9 mouse cellular contexts compared by ENCODE assay signal in the genomic region with DNA sequence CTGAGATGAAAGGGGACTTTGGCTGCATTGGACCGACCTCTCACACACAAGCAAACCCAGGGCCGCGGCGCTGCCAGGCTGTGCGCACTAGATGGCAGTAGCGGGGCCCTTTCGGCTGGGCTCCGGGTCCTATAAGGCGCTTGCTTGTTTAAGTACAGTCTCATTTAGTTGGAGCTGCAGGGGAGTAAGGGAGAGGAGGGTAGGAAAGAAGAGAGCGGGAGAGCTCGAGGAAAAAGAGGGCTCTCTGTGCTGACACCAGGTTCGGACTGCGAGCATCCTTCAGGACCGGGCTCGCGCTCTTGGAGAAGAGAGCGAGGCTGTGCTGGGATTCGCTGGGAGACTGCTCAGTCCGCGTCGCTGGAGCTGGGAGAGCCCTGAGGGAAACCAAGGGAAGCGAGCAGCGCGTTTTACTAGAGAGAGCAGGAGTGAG. TPM values are rescaled to one million over a fixed set of nuclear protein-coding genes. Genes with fewer than 3 reads are reported as not detected.
DNase-seq lines count a peak whose midpoint lies in the region; ATAC-seq and TF ChIP-seq lines count a peak whose summit lies in the region.
"Had no signal": no experiment of that assay in that cellular context is flagged by ENCODE, and none has a peak within 500 bp of the region (broad histone marks: within the 10 kb centered on the region; RNA-seq: fewer than 3 reads in every experiment).

TSS of gene Lsamp (plus strand) at position 157 of the 430 bp plus-strand sequence.

- no peaks in the 10 kb centered on the region for H3K4me1 ChIP-seq in kidney, adult 2 months (ENCODE audit: control insufficient read depth, insufficient read depth, low read length)
- H3K4me1 ChIP-seq in midbrain, embryonic 14.5 days (ENCODE audit: control insufficient read depth, insufficient read depth, low read length), result no peaks in the 10 kb centered on the region
- no peaks in the 10 kb centered on the region for H3K4me1 ChIP-seq in stomach, postnatal 0 days (replicated peaks; ENCODE audit: control insufficient read depth, insufficient read depth)

- peak; percentile 74 for DNase-seq in adrenal gland, adult 2 months
- DNase-seq in cerebellum, postnatal 14 days, result peak; percentile 95 to 96
- DNase-seq in frontal cortex, postnatal 25 days (ENCODE audit: low spot score in 2 of 2), result peak; percentile 90 to 92
- peak; percentile 42 for DNase-seq in kidney, adult 2 months
- peak; percentile 90 for DNase-seq in left cerebral cortex, postnatal 4 days
- DNase-seq in midbrain, embryonic 14.5 days, result peak; percentile 95
- DNase-seq in stomach, postnatal 0 days (ENCODE audit: low spot score), result peak; percentile 66

- no peak for TF ChIP-seq POLR2A in kidney, adult 2 months (IDR thresholded peaks at IDR 0.05; ENCODE audit: low read depth, low read length)

- no peak within 1 kb of the TSS for H3K27ac ChIP-seq in kidney, adult 2 months (ENCODE audit: insufficient read depth, low read depth, low read length)
- peak within 1 kb of the TSS; percentile 90 for H3K27ac ChIP-seq in midbrain, embryonic 14.5 days (replicated peaks; ENCODE audit: low read depth, low read length)
- no peak within 1 kb of the TSS for H3K27ac ChIP-seq in stomach, postnatal 0 days (replicated peaks)

- no peaks in the 10 kb centered on the region for H3K9me3 ChIP-seq in midbrain, embryonic 14.5 days (ENCODE audit: control insufficient read depth, low read length)
- H3K9me3 ChIP-seq in stomach, postnatal 0 days (ENCODE audit: control insufficient read depth, low read length), result no peaks in the 10 kb centered on the region

- no peaks in the 10 kb centered on the region; the same call in 1 of the 2 replicates for H3K27me3 ChIP-seq in kidney, adult 2 months (replicated peaks; ENCODE audit: control insufficient read depth, insufficient read depth, low read length)
- no peaks in the 10 kb centered on the region for H3K27me3 ChIP-seq in midbrain, embryonic 14.5 days (ENCODE audit: control insufficient read depth, insufficient read depth, low read length)
- H3K27me3 ChIP-seq in stomach, postnatal 0 days (ENCODE audit: control insufficient read depth, insufficient read depth, low read length), result no peaks in the 10 kb centered on the region

- no peak for TF ChIP-seq EP300 in stomach, postnatal 0 days (optimal IDR thresholded peaks at IDR 0.05)

- peak within 1 kb of the TSS; percentile 84 for H3K9ac ChIP-seq in midbrain, embryonic 14.5 days (replicated peaks; ENCODE audit: low read length)
- H3K9ac ChIP-seq in stomach, postnatal 0 days (ENCODE audit: low read length), result no peak within 1 kb of the TSS; the same call in 1 of the 2 replicates

- ATAC-seq in midbrain, embryonic 14.5 days (ENCODE audit: low FRiP score, low TSS enrichment), result peak; percentile 94
- ATAC-seq in stomach, postnatal 0 days (ENCODE audit: low FRiP score, low TSS enrichment), result peak; percentile 66
- ATAC-seq in inflammation-experienced regulatory T-cells, adult 6 months, result no peak

- whole genome bisulfite sequencing in kidney, adult 2 months, result under 1% methylated on average over 24 of the region's 24 CpGs
- under 1% methylated on average over 24 of the region's 24 CpGs for WGBS in midbrain, embryonic 14.5 days
- under 1% methylated on average over 24 of the region's 24 CpGs for WGBS in stomach, postnatal 0 days

- peak; percentile 37; the same call in 1 of the 2 replicates for TF ChIP-seq CTCF in kidney, adult 2 months (conservative IDR thresholded peaks at IDR 0.05; ENCODE audit: insufficient read depth, insufficient read length, low read depth, low read length)
- TF ChIP-seq CTCF in stomach, postnatal 0 days (IDR thresholded peaks at IDR 0.05; ENCODE audit: low read depth), result peak; percentile 81

- peak within 1 kb of the TSS; percentile 74 for H3K4me2 ChIP-seq in midbrain, embryonic 14.5 days (ENCODE audit: low read length)
- H3K4me2 ChIP-seq in stomach, postnatal 0 days (replicated peaks; ENCODE audit: low read depth), result peak within 1 kb of the TSS; percentile 76

- H3K4me3 ChIP-seq in kidney, adult 2 months (ENCODE audit: insufficient read depth, low read depth, low read length), result peak within 1 kb of the TSS; percentile 21; the same call in 1 of the 2 replicates
- peak within 1 kb of the TSS; percentile 73 for H3K4me3 ChIP-seq in midbrain, embryonic 14.5 days (replicated peaks; ENCODE audit: low read depth, low read length)
- H3K4me3 ChIP-seq in stomach, postnatal 0 days (ENCODE audit: low read depth, low read length), result peak within 1 kb of the TSS; percentile 43

- no peaks in the 10 kb centered on the region for H3K36me3 ChIP-seq in kidney, adult 2 months (ENCODE audit: control insufficient read depth, insufficient read depth, low read length)
- H3K36me3 ChIP-seq in midbrain, embryonic 14.5 days (ENCODE audit: control insufficient read depth, insufficient read depth, low read length), result no peaks in the 10 kb centered on the region
- H3K36me3 ChIP-seq in stomach, postnatal 0 days (ENCODE audit: control insufficient read depth, insufficient read depth, low read length), result no peaks in the 10 kb centered on the region

- intact Hi-C loops in left cerebral cortex, postnatal 4 days (cut with DNase I), result loop anchor here (10.0 kb wide), 3 partner anchors 481 to 981 kb away; no protein-coding TSS in a partner anchor

RNA-seq across cellular contexts. Expression of gene Lsamp, which starts in this region (rescaled TPM):
- total RNA-seq in adrenal gland, adult 2 months (2021), result 1 to 10 TPM; 4.6 to 7.0 TPM
- 0.73 and 0.79 TPM in 2 replicates for polyA plus RNA-seq in adrenal gland, adult 2 months (2012; rRNA removed)
- 0.38 TPM in 2 replicates for polyA plus RNA-seq in kidney, adult 2 months (2012; rRNA removed)
- 100 to 1,000 TPM; 256 to 261 TPM for total RNA-seq in left cerebral cortex, postnatal 4 days (2021)
- polyA plus RNA-seq in midbrain, embryonic 14.5 days (2014; fragmentation: Nextera tagmentation; extraction: Ambion mirVana), result 79.5 and 94.3 TPM in 2 replicates
- polyA plus RNA-seq in stomach, postnatal 0 days (2015; fragmentation: Nextera tagmentation; extraction: Ambion mirVana), result 2.8 TPM in 2 replicates
- under 1 TPM in 1 of 3 experiments, not detected in 2; 0.28 TPM for polyA plus RNA-seq in inflammation-experienced regulatory T-cells, adult 6 months (2017; shearing (Covaris generic))
- total RNA-seq: common myeloid progenitor, adult 5-6 weeks had no signal

Comparison
In these comparisons a context has a peak if more than half of its experiments do, and no peak if none do; other contexts are left out.
1. RNA of gene Lsamp (total RNA-seq): 256 to 261 TPM in left cerebral cortex, postnatal 4 days; 4.6 to 7.0 TPM in adrenal gland, adult 2 months; every median in the first group is over 10 times any median in the second.
2. RNA of gene Lsamp (polyA plus RNA-seq): 79.5 to 94.3 TPM in midbrain, embryonic 14.5 days; 2.8 TPM in stomach, postnatal 0 days, 0.73 to 0.79 TPM in adrenal gland, adult 2 months, 0.38 TPM in kidney, adult 2 months and 0.28 TPM in inflammation-experienced regulatory T-cells, adult 6 months; every median in the first group is over 10 times any median in the second.
3. Peak in DNase-seq and H3K4me3 ChIP-seq in kidney, adult 2 months; RNA of the gene not detected or under 1 TPM.
4. DNase-seq: peak in every context shown above with its lines; median percentile 96 in cerebellum, postnatal 14 days; 95 in midbrain, embryonic 14.5 days; 91 in frontal cortex, postnatal 25 days; 90 in left cerebral cortex, postnatal 4 days; 74 in adrenal gland, adult 2 months; 66 in stomach, postnatal 0 days; 42 in kidney, adult 2 months.
5. H3K4me3 ChIP-seq: peak in every context shown above with its lines; median percentile 73 in midbrain, embryonic 14.5 days; 43 in stomach, postnatal 0 days; 21 in kidney, adult 2 months.